Mouse (Mus musculus): ENCODE measurements at regions not wholly inside any gene's neighbourhood (a gene's known extent, or its start where the extent isn't known, plus 50 kb on each side); places are given as distances from the start of the nearest gene placed in this dataset.

DNA sequence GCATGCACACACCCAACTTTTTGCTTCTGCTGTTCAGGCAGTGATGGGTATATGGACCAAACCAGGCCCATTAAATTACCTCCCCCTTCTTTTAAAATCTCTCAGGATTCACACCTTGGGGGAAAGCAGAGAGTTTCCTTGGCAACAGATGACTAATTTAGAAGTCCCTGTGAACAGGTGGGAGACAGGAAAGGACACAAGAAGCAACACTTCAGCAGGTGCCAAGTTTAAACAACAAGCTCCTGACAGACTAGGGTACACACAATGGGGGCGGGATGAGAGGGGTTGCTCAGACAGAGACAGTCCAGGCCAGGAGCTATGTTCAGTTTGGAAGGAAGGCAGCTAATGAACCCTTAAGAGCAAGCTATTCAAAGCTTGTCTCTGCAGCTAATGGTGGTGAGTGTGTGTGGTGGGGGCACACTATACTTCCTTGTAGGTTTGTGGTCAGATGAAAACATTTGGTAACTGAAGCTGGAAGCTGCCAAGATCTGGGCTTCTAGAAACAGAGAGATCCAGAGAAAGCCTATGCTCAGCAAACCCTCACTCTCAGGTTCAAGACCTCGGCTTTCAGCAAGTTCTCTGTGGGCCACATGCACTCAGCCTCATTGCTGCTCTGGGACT is 283.0 kb upstream of the Tle3 start:
- TF ChIP-seq CHD2 (IDR thresholded peaks at IDR 0.05; ENCODE audit: low read depth, low read length) (no peak), HCFC1 (IDR thresholded peaks at IDR 0.05; ENCODE audit: borderline replicate concordance, insufficient read depth, low read length) (no peak), ZNF384 (IDR thresholded peaks at IDR 0.05; ENCODE audit: low read depth, low read length) (no peak), MAFK (IDR thresholded peaks at IDR 0.05; ENCODE audit: insufficient read depth, low read depth, low read length) (no peak), ZC3H11A (IDR thresholded peaks at IDR 0.05; ENCODE audit: borderline replicate concordance, low read depth, low read length) (no peak)
- Histone ChIP-seq H3K9me3 (ENCODE audit: control insufficient read depth, insufficient read depth, low read depth, low read length) (no peaks in the 10 kb centered on the region), H3K9ac (ENCODE audit: insufficient read depth, low read depth, low read length, poor library complexity, severe bottlenecking) (no peak overlapping the region), H3K4me1 (ENCODE audit: control insufficient read depth in 2 of 2, insufficient read depth in 2 of 2, low read length in 2 of 2, poor library complexity in 1 of 2) (no peaks in the 10 kb centered on the region; a peak in 1 of 4 replicates), H3K4me3 (ENCODE audit: insufficient read depth in 1 of 2, low read depth in 1 of 2, low read length in 2 of 2, poor library complexity in 1 of 2, severe bottlenecking in 1 of 2) (no peak overlapping the region), H3K36me3 (ENCODE audit: control insufficient read depth, insufficient read depth, low read length, poor library complexity, severe bottlenecking) (no peaks in the 10 kb centered on the region), H3K27ac (ENCODE audit: insufficient read depth, low read depth, low read length, poor library complexity, severe bottlenecking) (no peak overlapping the region)
- DNase-seq (ENCODE audit: low read depth, low spot score), result no peak
- in situ Hi-C loops (cut with MboI; ENCODE audit: low sequenced_read_pairs in 2 of 2, unreplicated experiment in 2 of 2), result no loop called here

DNA sequence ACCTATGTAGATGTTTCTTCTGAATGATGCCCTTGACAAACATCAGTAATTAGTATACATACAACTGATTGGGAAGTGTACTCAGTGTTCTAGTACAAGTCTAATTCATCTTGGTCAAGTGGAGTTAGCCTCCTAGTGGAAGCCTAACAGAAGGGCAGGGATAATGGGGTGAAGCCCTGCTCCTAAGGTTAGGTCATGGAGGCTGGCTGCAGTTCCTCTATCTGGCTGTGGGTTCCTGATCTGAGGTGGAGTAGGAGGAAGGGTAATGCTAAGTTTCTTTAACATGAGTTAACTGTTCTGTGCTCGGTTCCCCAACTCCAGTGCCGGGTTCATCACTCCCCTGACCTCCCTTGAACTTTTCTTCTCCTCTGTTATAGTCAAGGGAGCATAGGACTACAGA is 281.1 kb upstream of the Tle3 start:
- no peak for DNase-seq (ENCODE audit: low read depth, low spot score)
- no peaks in the 10 kb centered on the region for H3K36me3 ChIP-seq (ENCODE audit: control insufficient read depth, insufficient read depth, low read length, poor library complexity, severe bottlenecking)
- no peak overlapping the region for H3K9ac ChIP-seq (ENCODE audit: insufficient read depth, low read depth, low read length, poor library complexity, severe bottlenecking)
- TF ChIP-seq HCFC1 (IDR thresholded peaks at IDR 0.05; ENCODE audit: borderline replicate concordance, insufficient read depth, low read length) (no peak), ZNF384 (IDR thresholded peaks at IDR 0.05; ENCODE audit: low read depth, low read length) (no peak), CHD2 (IDR thresholded peaks at IDR 0.05; ENCODE audit: low read depth, low read length) (no peak), ZC3H11A (IDR thresholded peaks at IDR 0.05; ENCODE audit: borderline replicate concordance, low read depth, low read length) (no peak), MAFK (IDR thresholded peaks at IDR 0.05; ENCODE audit: insufficient read depth, low read depth, low read length) (no peak)
- H3K27ac ChIP-seq (ENCODE audit: insufficient read depth, low read depth, low read length, poor library complexity, severe bottlenecking), result no peak overlapping the region
- in situ Hi-C loops (cut with MboI; ENCODE audit: low sequenced_read_pairs in 2 of 2, unreplicated experiment in 2 of 2), result no loop called here
- no peaks in the 10 kb centered on the region for H3K9me3 ChIP-seq (ENCODE audit: control insufficient read depth, insufficient read depth, low read depth, low read length)
- H3K4me1 ChIP-seq (ENCODE audit: control insufficient read depth in 2 of 2, insufficient read depth in 2 of 2, low read length in 2 of 2, poor library complexity in 1 of 2), result no peaks in the 10 kb centered on the region
- no peak overlapping the region for H3K4me3 ChIP-seq (ENCODE audit: insufficient read depth in 1 of 2, low read depth in 1 of 2, low read length in 2 of 2, poor library complexity in 1 of 2, severe bottlenecking in 1 of 2)

DNA sequence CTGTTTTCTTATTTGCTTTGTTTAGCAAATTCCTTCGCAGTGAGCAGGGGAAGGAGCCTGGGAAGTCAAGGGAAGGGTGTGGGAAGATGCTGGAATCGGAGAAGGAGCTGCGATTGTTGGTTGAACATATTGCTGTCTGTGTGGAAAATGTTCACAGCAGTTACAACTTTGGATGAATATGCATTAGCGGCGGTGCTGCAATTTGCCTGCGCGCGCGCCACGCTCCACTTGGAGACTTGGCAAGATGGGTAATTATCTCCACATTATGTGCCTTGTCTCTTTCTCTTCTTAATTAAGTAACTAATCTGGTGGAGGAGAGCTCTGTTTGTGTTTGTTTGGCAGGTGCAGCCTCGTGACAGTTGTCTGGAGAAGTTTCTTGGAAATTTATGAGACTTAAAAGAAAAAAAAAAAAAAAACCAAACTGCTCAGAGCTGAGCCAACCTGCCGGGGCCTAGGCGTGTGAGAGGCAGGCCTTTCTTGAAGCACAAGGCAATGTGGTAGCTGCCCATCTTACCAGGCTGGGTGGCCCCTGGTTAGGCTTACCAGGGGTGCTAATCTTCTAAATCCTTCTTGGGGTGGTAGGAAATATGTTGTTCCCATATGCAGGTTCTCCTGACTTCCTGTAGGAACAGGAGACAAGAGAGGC is 279.2 kb upstream of the Tle3 start:
- H3K4me3 ChIP-seq (ENCODE audit: insufficient read depth in 1 of 2, low read depth in 1 of 2, low read length in 2 of 2, poor library complexity in 1 of 2, severe bottlenecking in 1 of 2), result no peak overlapping the region
- H3K36me3 ChIP-seq (ENCODE audit: control insufficient read depth, insufficient read depth, low read length, poor library complexity, severe bottlenecking), result no peaks in the 10 kb centered on the region
- H3K4me1 ChIP-seq (ENCODE audit: control insufficient read depth in 2 of 2, insufficient read depth in 2 of 2, low read length in 2 of 2, poor library complexity in 1 of 2), result no peaks in the 10 kb centered on the region
- DNase-seq (ENCODE audit: low read depth, low spot score), result no peak
- no peaks in the 10 kb centered on the region for H3K9me3 ChIP-seq (ENCODE audit: control insufficient read depth, insufficient read depth, low read depth, low read length)
- H3K27ac ChIP-seq (ENCODE audit: insufficient read depth, low read depth, low read length, poor library complexity, severe bottlenecking), result no peak overlapping the region
- TF ChIP-seq MAFK (IDR thresholded peaks at IDR 0.05; ENCODE audit: insufficient read depth, low read depth, low read length), result no peak
- TF ChIP-seq ZC3H11A (IDR thresholded peaks at IDR 0.05; ENCODE audit: borderline replicate concordance, low read depth, low read length), result no peak
- no peak for TF ChIP-seq HCFC1 (IDR thresholded peaks at IDR 0.05; ENCODE audit: borderline replicate concordance, insufficient read depth, low read length)
- TF ChIP-seq ZNF384 (IDR thresholded peaks at IDR 0.05; ENCODE audit: low read depth, low read length), result no peak
- TF ChIP-seq CHD2 (IDR thresholded peaks at IDR 0.05; ENCODE audit: low read depth, low read length), result no peak
- in situ Hi-C loops (cut with MboI; ENCODE audit: low sequenced_read_pairs in 2 of 2, unreplicated experiment in 2 of 2), result no loop called here
- H3K9ac ChIP-seq (ENCODE audit: insufficient read depth, low read depth, low read length, poor library complexity, severe bottlenecking), result no peak overlapping the region

DNA sequence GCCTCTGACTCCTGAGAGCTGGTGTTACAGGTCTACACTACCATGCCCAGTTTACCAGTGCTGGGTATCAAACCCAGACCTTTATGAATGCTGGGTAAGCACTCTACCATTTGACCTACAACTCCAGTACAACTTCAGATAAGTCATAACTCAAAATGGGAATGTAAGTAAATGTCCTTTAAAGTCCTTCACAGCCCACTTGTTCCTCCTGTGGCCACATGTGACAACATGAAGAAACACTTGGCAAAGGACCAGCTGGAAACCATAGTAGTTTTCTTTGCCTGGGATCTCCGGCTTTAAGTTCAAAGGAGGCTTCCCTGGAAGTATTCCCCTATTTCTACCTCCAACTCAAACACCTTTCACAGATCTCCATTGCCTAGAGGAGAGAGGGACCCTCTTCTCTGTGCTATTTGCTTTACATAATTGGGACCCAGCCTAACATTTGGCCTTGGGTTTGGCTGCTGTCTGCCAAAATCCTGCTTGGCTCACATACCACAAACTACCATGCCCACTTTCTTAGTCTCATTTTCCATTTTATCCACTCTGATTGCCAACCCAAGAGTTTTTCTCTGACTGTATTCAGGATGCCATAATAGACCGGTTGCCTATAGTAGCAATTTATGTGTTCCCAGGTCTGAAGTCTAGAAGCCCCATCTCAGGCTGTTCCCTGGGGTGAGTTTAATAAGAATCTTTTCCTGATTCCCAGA is 276.9 kb upstream of the Tle3 start:
- in situ Hi-C loops (cut with MboI; ENCODE audit: low sequenced_read_pairs in 2 of 2, unreplicated experiment in 2 of 2), result no loop called here
- H3K27ac ChIP-seq (ENCODE audit: insufficient read depth, low read depth, low read length, poor library complexity, severe bottlenecking), result no peak overlapping the region
- no peak for DNase-seq (ENCODE audit: low read depth, low spot score)
- H3K9me3 ChIP-seq (ENCODE audit: control insufficient read depth, insufficient read depth, low read depth, low read length), result no peaks in the 10 kb centered on the region
- no peak overlapping the region for H3K9ac ChIP-seq (ENCODE audit: insufficient read depth, low read depth, low read length, poor library complexity, severe bottlenecking)
- H3K4me3 ChIP-seq (ENCODE audit: insufficient read depth in 1 of 2, low read depth in 1 of 2, low read length in 2 of 2, poor library complexity in 1 of 2, severe bottlenecking in 1 of 2), result no peak overlapping the region
- H3K4me1 ChIP-seq (ENCODE audit: control insufficient read depth in 2 of 2, insufficient read depth in 2 of 2, low read length in 2 of 2, poor library complexity in 1 of 2), result no peaks in the 10 kb centered on the region
- H3K36me3 ChIP-seq (ENCODE audit: control insufficient read depth, insufficient read depth, low read length, poor library complexity, severe bottlenecking), result no peaks in the 10 kb centered on the region
- TF ChIP-seq HCFC1 (IDR thresholded peaks at IDR 0.05; ENCODE audit: borderline replicate concordance, insufficient read depth, low read length) (no peak), MAFK (IDR thresholded peaks at IDR 0.05; ENCODE audit: insufficient read depth, low read depth, low read length) (no peak), ZNF384 (IDR thresholded peaks at IDR 0.05; ENCODE audit: low read depth, low read length) (no peak), ZC3H11A (IDR thresholded peaks at IDR 0.05; ENCODE audit: borderline replicate concordance, low read depth, low read length) (no peak), CHD2 (IDR thresholded peaks at IDR 0.05; ENCODE audit: low read depth, low read length) (no peak)

Data from ES-E14 (cell line).